Mouse (Mus musculus) lung, adult 2 months (tissue): ENCODE data around the gene Rps6kb1.

Source experiments
- CTCF ChIP-seq: fragments of 200-500 bp; IDR thresholded peaks from 2 replicates; pipeline ENCODE4 v1.5.1; 2011; ENCODE audit warnings: mild to moderate bottlenecking, low read length, control low read depth; ENCODE audit not compliant: insufficient read depth
- POLR2A ChIP-seq: fragments of 200-500 bp; IDR thresholded peaks from 2 replicates; pipeline ENCODE4 v1.6.1; 2011; ENCODE audit warnings: low read depth, mild to moderate bottlenecking, control low read depth, low read length, borderline replicate concordance; ENCODE audit errors: extremely low read depth

DNA sequence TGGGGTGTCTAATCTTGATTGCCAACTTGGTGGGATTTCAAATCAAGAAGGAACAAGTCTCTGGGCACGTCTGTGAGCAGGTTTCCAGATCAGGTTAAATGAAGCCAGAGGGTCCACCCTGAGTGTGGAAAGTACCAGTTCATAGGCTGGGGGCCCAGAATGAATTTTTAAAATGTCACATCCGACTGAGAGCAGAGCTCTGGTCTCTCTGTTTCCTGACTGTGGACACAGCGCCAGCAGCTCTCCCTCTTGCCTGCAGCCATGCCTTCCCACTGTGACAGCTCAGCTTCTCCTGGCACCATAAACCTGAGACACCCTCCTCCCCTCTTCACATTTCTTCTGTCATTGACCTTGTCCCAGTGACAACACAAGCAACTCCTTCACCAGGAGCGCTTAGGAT is 75.6 kb downstream of the Rps6kb1 start:
- TF ChIP-seq CTCF = no peak
- no peak for TF ChIP-seq POLR2A
